Mouse (Mus musculus) limb, embryonic 15.5 days (tissue): ENCODE data around the gene 1700017N19Rik. TPM values are rescaled to one million over a fixed set of nuclear protein-coding genes. Genes with fewer than 3 reads are reported as not detected.

ENCODE experiments used
- polyA plus RNA-seq: library from polyadenylated mRNA; unstranded; fragments of >200 nt; fragmentation: Nextera tagmentation; extraction: Ambion mirVana; gene quantifications from 2 replicates; pipeline ENCODE4 v1.2.1, GENCODE M21; 2015

1700017N19Rik gene
- polyA plus RNA-seq, 1 experiment from 2014 or later: not detected

Other genes with a start within 250 kb of the 1700017N19Rik start
- gene Gm4302, start 249.6 kb upstream of the 1700017N19Rik start, polyA plus RNA-seq: not detected in 2 replicates
- not detected in 2 replicates for gene Gm4303, start 244.5 kb upstream of the 1700017N19Rik start, polyA plus RNA-seq
- gene Gm4305, start 239.4 kb upstream of the 1700017N19Rik start, polyA plus RNA-seq: not detected in 2 replicates
- not detected in 2 replicates for gene Gm4307, start 229.1 kb upstream of the 1700017N19Rik start, polyA plus RNA-seq
- gene Gm4312, start 207.9 kb upstream of the 1700017N19Rik start, polyA plus RNA-seq: not detected in 2 replicates
- 20.4 and 20.8 TPM in 2 replicates for gene Tmtc3, start 103.1 kb upstream of the 1700017N19Rik start, polyA plus RNA-seq
- gene Cep290, start 102.9 kb upstream of the 1700017N19Rik start, polyA plus RNA-seq: 3.9 and 4.9 TPM in 2 replicates
- gene 4930430F08Rik, start 61 bp upstream of the 1700017N19Rik start, polyA plus RNA-seq: 10.2 and 10.8 TPM in 2 replicates